Mouse (Mus musculus): ENCODE data around the gene Copa. TPM values are rescaled to one million over a fixed set of nuclear protein-coding genes. Genes with fewer than 3 reads are reported as not detected.

Copa gene
- 78.1 and 194 TPM in 2 replicates for polyA plus RNA-seq (2014; fragmentation: Nextera tagmentation; extraction: Ambion mirVana)

DNA sequence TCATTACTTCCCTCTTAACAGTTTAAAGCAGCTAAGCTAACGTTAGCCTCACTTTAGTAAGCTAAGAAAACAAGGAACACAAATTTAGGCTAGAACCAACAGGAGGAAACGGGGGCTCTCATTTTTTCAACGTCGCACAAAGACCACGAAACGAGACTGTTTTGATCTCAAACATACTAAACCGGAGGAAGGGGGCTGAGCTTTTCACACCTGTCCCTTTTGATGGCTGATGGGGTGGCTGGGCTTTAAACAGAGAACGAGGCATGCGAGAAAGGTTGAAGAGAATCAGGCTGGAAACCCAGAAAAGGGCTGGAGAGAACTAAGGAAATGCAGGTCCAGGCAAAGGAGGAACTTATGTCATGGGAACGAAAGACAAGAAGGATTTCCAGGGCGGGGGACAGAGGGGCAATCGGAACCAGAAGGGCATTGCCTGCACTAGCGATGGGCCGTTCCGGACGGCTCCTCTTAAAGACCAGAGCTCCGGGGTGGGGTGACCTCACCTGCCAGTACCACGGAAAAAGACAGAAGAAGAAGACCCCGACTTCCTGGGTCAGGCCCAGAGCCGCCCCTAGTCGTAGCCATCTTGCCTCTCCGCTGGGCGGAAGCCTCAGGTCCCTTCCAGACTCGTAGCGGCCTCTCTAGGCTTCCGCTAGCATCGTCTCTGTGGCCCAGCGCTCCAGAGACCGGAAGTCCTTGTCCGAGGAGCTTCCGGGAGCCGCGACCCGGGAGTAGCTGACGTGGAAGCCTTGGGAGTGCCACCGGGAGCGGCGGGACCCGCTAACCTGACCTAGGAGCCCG, at the start of gene Copa, which contains the start of gene Ncstn:
TSS of gene Copa (plus strand) at position 429 of the 798 bp plus-strand sequence.
TSS of gene Ncstn (minus strand) at position 695 of the 798 bp plus-strand sequence.
- 0 out of 2 replicates have a peak, but pooled peaks cover 6% of the 10 kb centered on the region for H3K4me1 ChIP-seq (ENCODE audit: control insufficient read depth, insufficient read depth, low read length)
- ATAC-seq (ENCODE audit: low FRiP score, low TSS enrichment): peak; percentile 98
- no peaks in the 10 kb centered on the region for H3K27me3 ChIP-seq (ENCODE audit: control insufficient read depth, insufficient read depth, low read length)
- H3K27ac ChIP-seq (ENCODE audit: low read depth, low read length): peak within 1 kb of the TSS; percentile 73
- no peaks in the 10 kb centered on the region for H3K9me3 ChIP-seq (ENCODE audit: control insufficient read depth, low read length)
- H3K36me3 ChIP-seq (ENCODE audit: control insufficient read depth, insufficient read depth, low read length): peaks cover 29% of the 10 kb centered on the region
- peak within 1 kb of the TSS; percentile 44 for H3K4me2 ChIP-seq (replicated peaks; ENCODE audit: low read depth, low read length)
- WGBS: under 1% methylated on average over 40 of the region's 40 CpGs
- H3K9ac ChIP-seq (ENCODE audit: low read depth, low read length): peak within 1 kb of the TSS; percentile 86
- H3K4me3 ChIP-seq (ENCODE audit: low read length): peak within 1 kb of the TSS; percentile 91

DNA sequence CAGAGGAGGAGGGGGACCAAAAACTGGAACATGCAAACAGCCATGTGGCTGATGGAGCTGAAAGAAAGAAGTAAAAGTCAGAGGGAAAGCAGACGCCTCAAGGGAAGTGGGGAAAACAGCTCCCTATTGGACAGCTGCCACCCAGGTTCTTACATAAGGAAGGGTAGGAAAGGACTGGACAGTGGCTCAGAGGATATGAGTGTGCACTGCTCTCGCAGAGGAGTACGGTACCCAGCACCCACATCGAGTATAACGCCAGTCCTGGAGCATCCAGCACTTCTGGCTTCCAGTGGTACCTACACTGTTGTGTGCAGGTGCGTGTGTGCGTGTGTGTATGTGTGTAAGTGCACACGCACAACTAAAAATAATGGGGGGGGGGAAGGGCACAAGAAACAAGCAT, 35.9 kb upstream of the Copa start:
- no peak; the same call in 1 of the 2 replicates for ATAC-seq (ENCODE audit: low FRiP score, low TSS enrichment)
- no peak overlapping the region for H3K27ac ChIP-seq (ENCODE audit: low read depth, low read length)
- H3K4me3 ChIP-seq (ENCODE audit: low read length): no peak overlapping the region
- H3K4me2 ChIP-seq (replicated peaks; ENCODE audit: low read depth, low read length): no peak overlapping the region
- WGBS: 73% methylated on average over 8 of the region's 8 CpGs
- H3K9ac ChIP-seq (ENCODE audit: low read depth, low read length): no peak overlapping the region
- H3K27me3 ChIP-seq (ENCODE audit: control insufficient read depth, insufficient read depth, low read length): no peaks in the 10 kb centered on the region
- H3K36me3 ChIP-seq (ENCODE audit: control insufficient read depth, insufficient read depth, low read length): no peaks in the 10 kb centered on the region
- peaks cover 9% of the 10 kb centered on the region; the same call in 1 of the 2 replicates for H3K4me1 ChIP-seq (ENCODE audit: control insufficient read depth, insufficient read depth, low read length)
- H3K9me3 ChIP-seq (ENCODE audit: control insufficient read depth, low read length): no peaks in the 10 kb centered on the region

DNA sequence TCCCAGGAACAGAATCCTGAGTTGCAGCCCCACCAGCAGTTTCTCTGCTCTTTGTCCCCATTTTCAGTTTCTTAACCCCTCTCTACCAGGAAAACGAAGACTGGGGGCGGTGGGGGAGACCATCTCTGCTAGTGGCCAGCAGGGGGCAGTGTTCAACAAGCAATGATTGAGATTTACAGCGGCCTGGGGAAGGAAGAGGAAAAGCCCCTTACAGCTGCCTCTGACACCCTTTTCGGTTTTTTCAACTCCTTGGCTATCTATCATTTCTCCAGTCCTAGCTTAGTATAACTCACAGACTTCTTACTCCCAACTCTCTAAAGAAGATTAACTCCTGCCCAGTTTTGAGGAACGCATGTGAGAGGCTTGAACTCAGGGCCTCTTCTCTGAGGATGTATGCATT, 35.4 kb upstream of the Copa start:
- Histone ChIP-seq H3K4me3 (ENCODE audit: low read length) (no peak overlapping the region), H3K27me3 (ENCODE audit: control insufficient read depth, insufficient read depth, low read length) (no peaks in the 10 kb centered on the region), H3K4me1 (ENCODE audit: control insufficient read depth, insufficient read depth, low read length) (peaks cover 9% of the 10 kb centered on the region; the same call in 1 of the 2 replicates), H3K4me2 (replicated peaks; ENCODE audit: low read depth, low read length) (no peak overlapping the region), H3K9me3 (ENCODE audit: control insufficient read depth, low read length) (no peaks in the 10 kb centered on the region), H3K27ac (ENCODE audit: low read depth, low read length) (no peak overlapping the region), H3K36me3 (ENCODE audit: control insufficient read depth, insufficient read depth, low read length) (no peaks in the 10 kb centered on the region), H3K9ac (ENCODE audit: low read depth, low read length) (no peak overlapping the region)
- WGBS: 9% methylated on average over 5 of the region's 5 CpGs
- ATAC-seq (ENCODE audit: low FRiP score, low TSS enrichment): peak; percentile 67

DNA sequence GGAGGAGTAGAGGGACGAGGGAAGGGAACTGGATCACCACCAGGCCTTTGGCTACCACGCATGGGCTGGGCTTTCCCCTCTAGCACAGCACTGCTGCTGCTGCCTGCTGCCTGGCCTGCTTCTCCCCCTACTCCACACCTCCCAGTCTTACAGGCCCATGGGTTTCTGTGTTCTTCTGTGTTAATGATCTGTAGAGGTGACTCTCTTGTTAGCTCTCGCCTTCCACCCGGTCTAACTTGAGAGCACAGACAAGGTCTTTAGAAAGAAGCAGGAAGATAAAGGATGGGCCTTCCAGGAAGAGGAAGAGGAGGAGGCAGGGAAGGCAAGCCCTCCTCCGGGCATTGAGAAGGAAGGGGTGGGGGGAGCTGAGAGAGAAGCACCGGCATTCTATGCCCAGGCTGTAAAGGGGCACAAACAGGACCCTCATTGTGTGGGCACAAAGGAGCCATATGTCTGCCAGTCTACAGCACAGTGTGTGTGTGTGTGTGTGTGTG, 34.0 kb upstream of the Copa start:
- peak overlapping the region; percentile 12; the same call in 1 of the 2 replicates for H3K4me2 ChIP-seq (replicated peaks; ENCODE audit: low read depth, low read length)
- H3K9me3 ChIP-seq (ENCODE audit: control insufficient read depth, low read length): no peaks in the 10 kb centered on the region
- H3K27me3 ChIP-seq (ENCODE audit: control insufficient read depth, insufficient read depth, low read length): no peaks in the 10 kb centered on the region; the same call in 1 of the 2 replicates
- H3K4me3 ChIP-seq (ENCODE audit: low read length): peak overlapping the region; percentile 4; the same call in 1 of the 2 replicates
- no peak overlapping the region for H3K9ac ChIP-seq (ENCODE audit: low read depth, low read length)
- H3K36me3 ChIP-seq (ENCODE audit: control insufficient read depth, insufficient read depth, low read length): no peaks in the 10 kb centered on the region
- peak; percentile 54 for ATAC-seq (ENCODE audit: low FRiP score, low TSS enrichment)
- WGBS: 17% methylated on average over 6 of the region's 6 CpGs
- H3K27ac ChIP-seq (ENCODE audit: low read depth, low read length): no peak overlapping the region; the same call in 1 of the 2 replicates
- peaks cover 13% of the 10 kb centered on the region; the same call in 1 of the 2 replicates for H3K4me1 ChIP-seq (ENCODE audit: control insufficient read depth, insufficient read depth, low read length)

DNA sequence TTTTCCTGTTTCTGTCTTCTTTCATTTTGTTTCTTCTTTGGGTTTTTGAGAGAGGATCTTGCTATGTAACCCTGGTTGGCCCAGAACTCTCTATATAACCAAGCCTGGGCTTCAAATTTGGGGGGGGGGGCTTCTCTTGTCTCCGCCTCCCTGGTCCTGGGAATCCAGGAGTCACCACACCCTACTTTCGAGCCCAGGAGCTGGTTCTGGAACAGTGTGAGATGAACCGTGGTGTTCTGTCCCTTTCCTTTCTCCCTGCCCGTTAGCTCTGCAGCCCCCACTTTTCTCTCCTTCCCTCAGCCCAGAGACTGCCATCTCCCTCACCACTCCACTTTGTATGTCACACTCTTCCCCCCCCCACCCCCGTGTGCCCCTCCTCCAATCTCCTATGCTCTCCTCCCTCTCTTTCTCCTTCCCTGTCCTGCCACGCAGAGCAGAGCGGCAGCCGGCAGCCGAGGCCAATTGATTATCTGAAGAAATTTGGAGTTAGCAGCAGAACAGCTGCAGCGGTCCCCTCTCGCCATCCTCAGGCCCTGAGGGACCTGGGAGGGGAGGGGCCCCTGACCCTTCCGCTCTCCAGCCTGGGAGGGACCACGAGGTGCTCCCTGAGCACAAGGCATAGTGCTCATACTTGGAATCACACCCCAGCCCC, 33.1 kb upstream of the Copa start:
- 33% methylated on average over 13 of the region's 13 CpGs for WGBS

DNA sequence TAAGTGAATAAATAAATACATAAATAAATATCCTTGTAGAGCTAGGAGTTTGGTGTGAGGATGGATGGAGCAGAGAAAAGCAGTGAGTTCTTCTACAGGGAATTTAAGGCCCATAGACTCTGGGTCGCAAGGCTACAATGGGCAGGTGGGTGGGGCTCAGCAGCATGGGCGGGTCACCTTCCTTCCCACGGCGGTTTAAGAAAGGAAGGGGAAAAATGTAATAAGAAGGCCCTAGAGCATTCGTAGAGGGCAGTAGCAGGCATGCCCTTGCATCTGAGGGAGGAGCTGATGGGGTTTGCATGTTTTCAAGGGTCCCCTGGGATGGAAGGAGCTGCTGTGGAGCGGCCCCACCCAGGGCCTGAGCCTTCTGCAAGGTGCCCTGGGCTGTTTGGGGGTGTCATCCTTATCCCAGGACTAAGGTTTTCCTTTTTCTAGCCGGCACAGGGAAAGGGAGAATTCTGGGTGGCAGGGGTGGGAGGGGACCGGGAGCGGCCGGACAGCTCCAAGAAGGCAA, 29.5 kb upstream of the Copa start:
- Histone ChIP-seq H3K9ac (ENCODE audit: low read depth, low read length) (no peak overlapping the region), H3K4me3 (ENCODE audit: low read length) (peak overlapping the region; percentile 34), H3K4me1 (ENCODE audit: control insufficient read depth, insufficient read depth, low read length) (peaks cover 22% of the 10 kb centered on the region), H3K27ac (ENCODE audit: low read depth, low read length) (no peak overlapping the region), H3K9me3 (ENCODE audit: control insufficient read depth, low read length) (no peaks in the 10 kb centered on the region), H3K4me2 (replicated peaks; ENCODE audit: low read depth, low read length) (peak overlapping the region; percentile 69), H3K36me3 (ENCODE audit: control insufficient read depth, insufficient read depth, low read length) (no peaks in the 10 kb centered on the region), H3K27me3 (ENCODE audit: control insufficient read depth, insufficient read depth, low read length) (peaks cover 9% of the 10 kb centered on the region)
- ATAC-seq (ENCODE audit: low FRiP score, low TSS enrichment): no peak
- 6% methylated on average over 10 of the region's 10 CpGs for WGBS

More for the DNA sequence above, 33.1 kb upstream of the Copa start:
- Histone ChIP-seq H3K9me3 (ENCODE audit: control insufficient read depth, low read length) (no peaks in the 10 kb centered on the region), H3K27me3 (ENCODE audit: control insufficient read depth, insufficient read depth, low read length) (peaks cover 2% of the 10 kb centered on the region), H3K9ac (ENCODE audit: low read depth, low read length) (no peak overlapping the region), H3K4me1 (ENCODE audit: control insufficient read depth, insufficient read depth, low read length) (peaks cover 22% of the 10 kb centered on the region), H3K27ac (ENCODE audit: low read depth, low read length) (no peak overlapping the region), H3K36me3 (ENCODE audit: control insufficient read depth, insufficient read depth, low read length) (no peaks in the 10 kb centered on the region), H3K4me3 (ENCODE audit: low read length) (no peak overlapping the region), H3K4me2 (replicated peaks; ENCODE audit: low read depth, low read length) (no peak overlapping the region)
- no peak for ATAC-seq (ENCODE audit: low FRiP score, low TSS enrichment)

DNA sequence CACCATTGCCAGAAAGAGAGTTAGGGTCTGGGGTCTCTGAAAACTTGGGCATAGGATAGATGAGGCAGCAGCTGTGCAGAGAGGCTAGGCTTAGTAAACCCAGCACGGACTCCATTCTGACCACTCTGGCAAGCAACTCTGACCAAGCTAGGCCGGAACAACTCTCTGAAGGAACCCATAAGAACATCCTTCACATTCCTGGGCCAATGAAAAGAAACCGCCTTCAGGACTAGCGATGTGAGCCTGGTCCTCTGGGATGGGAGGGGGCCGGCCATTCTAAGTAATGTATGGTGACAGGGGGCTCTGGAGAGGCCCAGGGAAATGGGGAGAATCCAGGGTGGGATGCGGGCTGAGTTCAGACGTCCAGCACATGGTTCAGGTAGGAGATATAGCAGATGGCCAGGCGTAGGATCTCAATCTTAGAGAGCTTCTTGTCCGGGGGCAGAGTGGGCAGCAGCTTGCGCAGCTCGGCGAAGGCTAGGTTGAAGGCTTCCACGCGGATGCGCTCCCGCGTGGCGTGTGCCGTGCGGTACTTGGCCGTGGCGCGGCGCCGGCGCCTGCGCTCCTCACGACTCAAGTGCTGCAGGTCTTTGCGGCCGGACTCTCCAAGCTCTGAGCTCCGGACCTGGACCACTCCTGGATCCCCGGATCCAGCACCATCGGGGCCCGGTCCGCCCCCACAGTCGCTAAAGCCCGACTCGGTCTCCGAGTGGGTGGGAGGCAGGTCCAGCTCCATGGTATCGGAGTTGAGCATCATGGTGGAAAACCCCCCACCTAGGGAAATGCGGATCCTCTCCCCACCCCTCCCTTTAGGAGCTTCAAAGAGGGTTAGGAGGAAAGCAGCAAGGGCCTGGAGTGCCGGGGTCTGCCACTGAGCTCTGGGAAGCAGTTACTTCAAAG, 28.5 kb upstream of the Copa start:
- Histone ChIP-seq H3K4me2 (replicated peaks; ENCODE audit: low read depth, low read length) (peak overlapping the region; percentile 69), H3K4me3 (ENCODE audit: low read length) (peak overlapping the region; percentile 34), H3K27me3 (ENCODE audit: control insufficient read depth, insufficient read depth, low read length) (peaks cover 9% of the 10 kb centered on the region), H3K9ac (ENCODE audit: low read depth, low read length) (peak overlapping the region; percentile 55), H3K9me3 (ENCODE audit: control insufficient read depth, low read length) (no peaks in the 10 kb centered on the region), H3K36me3 (ENCODE audit: control insufficient read depth, insufficient read depth, low read length) (no peaks in the 10 kb centered on the region), H3K27ac (ENCODE audit: low read depth, low read length) (no peak overlapping the region), H3K4me1 (ENCODE audit: control insufficient read depth, insufficient read depth, low read length) (peaks cover 15% of the 10 kb centered on the region)
- ATAC-seq (ENCODE audit: low FRiP score, low TSS enrichment): peak; percentile 20
- 5% methylated on average over 42 of the region's 42 CpGs for WGBS

DNA sequence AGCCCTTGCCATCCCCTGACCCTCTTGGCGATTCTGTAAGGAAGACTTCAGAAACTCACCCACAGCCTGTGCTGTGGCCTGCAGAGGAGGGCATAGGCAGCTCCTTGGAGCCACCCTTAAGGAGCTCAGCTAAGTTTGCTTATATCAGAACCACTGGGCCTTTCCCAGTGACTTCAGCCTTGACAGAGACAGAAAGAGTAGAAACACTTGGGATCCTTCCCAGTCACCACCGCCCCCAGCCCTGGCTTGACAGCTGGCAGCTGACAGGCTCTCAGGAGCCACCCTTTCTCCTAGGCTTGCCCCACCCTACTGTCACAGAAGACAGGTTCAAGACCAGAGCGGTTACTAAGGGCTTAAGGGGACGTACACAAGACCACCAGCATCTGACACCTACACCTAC, 26.1 kb upstream of the Copa start:
- Histone ChIP-seq H3K4me2 (replicated peaks; ENCODE audit: low read depth, low read length) (no peak overlapping the region), H3K9me3 (ENCODE audit: control insufficient read depth, low read length) (no peaks in the 10 kb centered on the region), H3K36me3 (ENCODE audit: control insufficient read depth, insufficient read depth, low read length) (no peaks in the 10 kb centered on the region), H3K9ac (ENCODE audit: low read depth, low read length) (no peak overlapping the region), H3K4me1 (ENCODE audit: control insufficient read depth, insufficient read depth, low read length) (peaks cover 13% of the 10 kb centered on the region), H3K27me3 (ENCODE audit: control insufficient read depth, insufficient read depth, low read length) (peaks cover 9% of the 10 kb centered on the region), H3K27ac (ENCODE audit: low read depth, low read length) (no peak overlapping the region), H3K4me3 (ENCODE audit: low read length) (no peak overlapping the region)
- WGBS: 74% methylated on average over 4 of the region's 4 CpGs
- ATAC-seq (ENCODE audit: low FRiP score, low TSS enrichment): no peak
